Mouse (Mus musculus): ENCODE results near the gene Trak1. TPM values are rescaled to one million over a fixed set of nuclear protein-coding genes. Genes with fewer than 3 reads are reported as not detected.

Gene Trak1
- total RNA-seq, 2 experiments from 2014 or later: 323 to 335 TPM

DNA sequence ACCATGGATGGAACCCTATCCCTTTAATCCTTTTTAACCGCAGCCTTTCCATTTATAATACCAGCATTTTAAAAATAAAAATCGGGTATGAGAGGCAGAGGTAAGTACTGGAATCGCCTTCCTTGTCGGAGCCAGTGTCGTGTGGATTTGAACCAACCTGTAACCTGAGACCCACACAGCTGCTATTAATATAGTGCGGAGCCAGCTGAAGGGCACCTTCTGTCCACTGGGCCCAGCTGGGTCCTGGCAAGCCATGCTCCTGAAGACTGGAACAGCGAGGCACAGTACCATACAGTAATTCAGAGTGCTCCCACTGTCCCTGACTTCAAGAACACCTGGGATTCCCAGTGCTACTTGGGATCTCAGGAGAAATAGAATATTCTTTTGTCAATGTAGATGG is 44.5 kb downstream of the Trak1 start:
- DNase-seq: no peak
- intact Hi-C loops (cut with DNase I): no loop called here

DNA sequence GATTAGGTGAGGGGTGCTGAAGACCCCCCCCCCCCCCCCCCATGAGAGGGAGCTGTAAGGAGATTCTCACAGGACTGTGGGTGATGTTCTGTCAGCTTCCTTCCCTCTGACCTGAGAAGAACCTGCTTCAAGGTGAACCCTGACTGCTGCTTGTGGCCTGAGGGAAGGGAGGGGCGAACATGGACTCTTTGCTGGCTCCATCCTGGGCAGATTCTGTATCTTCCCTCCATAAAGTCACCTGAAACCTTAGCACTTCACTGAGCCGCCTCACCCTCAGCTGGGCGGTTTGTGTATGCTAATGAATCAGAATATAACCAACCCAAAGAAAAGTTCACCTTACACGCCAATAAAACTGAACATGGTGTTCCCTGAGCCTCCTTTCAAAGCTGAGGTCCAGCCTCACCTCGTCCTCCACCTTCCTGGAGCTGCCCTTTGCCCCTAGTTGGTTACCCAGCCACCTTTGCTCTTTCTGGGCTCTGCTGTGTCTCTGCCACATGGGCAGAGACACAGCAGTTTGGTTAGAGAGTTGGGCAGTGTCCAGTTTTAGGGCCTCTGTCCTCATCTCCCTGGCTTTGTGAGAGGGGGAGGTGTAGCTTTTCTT is 45.3 kb downstream of the Trak1 start:
- no peak for DNase-seq
- intact Hi-C loops (cut with DNase I): no loop called here

DNA sequence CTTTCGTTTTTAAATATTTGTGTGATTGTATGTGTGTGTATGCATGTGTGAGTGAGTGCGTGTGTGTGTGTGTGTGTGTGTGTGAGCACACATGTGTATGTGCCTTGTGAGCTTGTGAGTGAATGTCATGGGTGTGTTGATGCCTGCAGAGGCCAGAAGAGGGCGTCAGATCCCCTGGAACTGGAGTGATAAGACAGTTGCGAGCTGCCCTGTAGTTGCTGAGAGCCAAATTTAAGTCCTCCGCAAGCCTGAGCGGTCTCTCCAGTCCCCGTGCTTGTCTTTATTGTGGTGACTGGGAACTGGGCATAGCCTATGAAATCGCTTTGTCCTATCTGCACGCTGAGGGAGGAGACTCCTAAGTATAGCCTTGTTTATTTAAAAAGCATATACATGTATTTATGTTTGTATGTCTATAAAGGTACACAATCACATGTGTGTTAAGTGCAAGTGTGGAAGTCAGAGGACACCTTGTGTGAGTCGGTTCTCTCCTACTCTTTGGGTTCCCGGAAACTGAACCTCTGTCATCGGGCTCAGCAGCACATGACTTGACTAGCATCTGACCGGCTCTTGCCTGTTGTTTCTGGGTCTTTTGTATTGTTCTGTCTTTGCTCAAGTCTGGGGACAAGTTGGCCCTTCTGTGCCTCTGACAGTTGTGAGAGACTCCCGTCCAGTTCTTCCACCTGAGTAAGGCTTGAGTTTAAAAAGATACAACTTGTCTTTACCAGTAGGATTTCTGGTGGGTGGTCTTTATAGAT is 46.0 kb downstream of the Trak1 start:
- no peak for DNase-seq
- intact Hi-C loops (cut with DNase I): no loop called here

GRCm38 (mm10) chr9:121344344-121344743 is 47.0 kb downstream of the Trak1 start:
- intact Hi-C loops (cut with DNase I): no loop called here
- DNase-seq: no peak

- intact Hi-C loops (cut with DNase I): no loop called here
- peak; percentile 57 to 69 for DNase-seq
Measured at GRCm38 (mm10) chr9:121345427-121346130, 48.3 kb downstream of the Trak1 start.

DNA sequence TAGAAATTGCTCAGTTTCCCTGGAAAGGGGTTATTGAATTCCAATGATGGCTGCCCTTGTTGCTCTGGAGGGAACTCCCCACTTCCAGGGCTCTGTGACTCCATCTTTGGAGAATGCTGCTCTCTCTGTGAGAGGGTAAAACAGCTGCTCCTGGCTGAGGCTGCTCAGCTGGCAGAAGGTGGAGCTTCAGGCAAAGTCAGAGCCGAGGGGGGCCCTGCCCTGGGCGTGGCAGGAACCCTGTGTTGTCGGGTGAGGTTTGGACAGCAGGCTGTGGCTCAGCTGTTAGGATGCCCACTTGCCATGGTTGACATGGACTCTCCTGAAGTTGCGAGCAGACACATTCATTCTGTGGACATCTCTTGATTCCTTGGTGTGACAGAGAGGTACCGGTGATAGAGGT is 49.3 kb downstream of the Trak1 start:
- DNase-seq: no peak
- intact Hi-C loops (cut with DNase I): no loop called here

- intact Hi-C loops (cut with DNase I): no loop called here
Measured at GRCm38 (mm10) chr9:121347981-121348380, 50.7 kb downstream of the Trak1 start.

DNA sequence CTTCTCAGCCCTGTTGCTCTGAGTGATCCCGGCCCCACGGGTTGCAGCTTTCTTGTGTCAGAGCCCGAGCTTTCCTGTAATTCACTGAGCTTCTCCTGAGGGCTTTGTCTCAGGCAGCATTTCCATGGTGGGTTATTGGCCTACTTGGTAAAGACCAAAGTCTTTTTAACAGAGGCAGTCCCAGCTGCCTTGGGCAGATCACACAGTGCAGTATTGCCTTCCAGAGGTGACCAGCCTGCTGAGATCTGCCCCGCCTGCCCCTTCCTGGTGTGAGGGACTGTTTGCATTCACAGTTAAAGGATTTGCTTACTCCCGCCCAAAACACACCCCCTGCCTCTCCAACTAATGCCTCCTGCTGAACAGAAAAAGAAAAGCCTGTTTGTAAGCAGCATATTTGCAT is 51.2 kb downstream of the Trak1 start:
- intact Hi-C loops (cut with DNase I): no loop called here

More at GRCm38 (mm10) chr9:121347981-121348380, 50.7 kb downstream of the Trak1 start:
- DNase-seq: peak; percentile 82 to 86

DNA sequence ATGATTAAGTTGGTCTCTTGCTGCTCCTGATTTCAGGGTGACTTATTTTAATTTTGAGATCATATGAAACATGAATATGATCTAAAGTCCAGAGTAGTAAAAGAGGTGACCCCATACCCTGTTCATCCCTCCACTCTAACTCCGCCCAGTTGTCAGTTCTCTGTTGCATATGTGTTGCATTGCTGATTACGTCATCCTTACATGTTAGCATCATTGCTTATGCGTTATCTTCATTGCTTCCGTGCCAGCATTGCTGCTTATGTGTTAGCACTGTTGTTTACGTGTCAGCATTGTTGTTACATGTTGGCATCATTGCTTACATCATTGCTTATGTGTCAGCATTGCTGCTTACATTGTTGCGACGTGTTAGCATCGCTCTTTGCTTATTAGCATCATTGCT is 51.8 kb downstream of the Trak1 start:
- intact Hi-C loops (cut with DNase I): no loop called here
- no peak for DNase-seq

More for the DNA sequence above, 51.2 kb downstream of the Trak1 start:
- DNase-seq: no peak

- peak in 1 of 2 experiments; percentile 49 for DNase-seq
- intact Hi-C loops (cut with DNase I): loop anchor here (2.0 kb wide), 2 partner anchors 14 to 34 kb away; no protein-coding TSS in a partner anchor
Measured at GRCm38 (mm10) chr9:121350601-121351000, 53.3 kb downstream of the Trak1 start.

DNA sequence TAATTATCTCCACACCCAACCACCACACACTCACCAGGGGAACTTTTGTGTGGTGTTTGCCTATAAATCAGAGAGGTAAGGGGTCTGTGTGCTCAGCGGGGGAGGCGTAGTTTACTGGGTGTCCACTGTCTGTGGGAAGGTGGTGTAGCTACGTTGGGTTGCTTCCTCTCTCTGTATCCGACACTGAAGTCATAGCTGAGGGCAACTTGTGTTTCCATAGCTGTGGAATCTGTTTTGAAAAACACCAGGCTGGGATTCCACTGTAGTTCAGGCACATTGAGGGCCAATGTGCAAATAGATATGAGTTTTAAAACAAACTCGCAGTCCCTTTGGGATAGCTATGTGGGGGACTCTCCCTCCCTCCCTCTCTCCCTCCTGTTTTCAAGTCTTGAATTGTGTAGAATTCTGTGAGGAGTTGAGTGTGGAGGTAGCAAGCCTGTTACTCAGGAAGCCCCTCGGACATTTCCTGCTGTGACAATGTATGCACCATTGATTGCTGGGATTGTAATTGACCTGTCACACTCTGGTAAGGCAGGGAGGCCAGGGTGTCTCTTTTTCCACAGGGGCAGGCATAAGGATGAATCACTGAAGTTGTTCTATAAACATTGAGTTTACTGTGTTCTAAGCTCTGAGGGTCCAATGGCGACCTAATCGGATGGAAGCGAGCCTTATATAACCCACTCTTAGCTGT is 54.2 kb downstream of the Trak1 start:
- intact Hi-C loops (cut with DNase I): loop anchor here (2.0 kb wide), 2 partner anchors 15 to 35 kb away; no protein-coding TSS in a partner anchor
- no peak for DNase-seq

- peak; percentile 68 to 73 for DNase-seq
- intact Hi-C loops (cut with DNase I): no loop called here
Measured at GRCm38 (mm10) chr9:121352131-121352606, 54.9 kb downstream of the Trak1 start.

DNA sequence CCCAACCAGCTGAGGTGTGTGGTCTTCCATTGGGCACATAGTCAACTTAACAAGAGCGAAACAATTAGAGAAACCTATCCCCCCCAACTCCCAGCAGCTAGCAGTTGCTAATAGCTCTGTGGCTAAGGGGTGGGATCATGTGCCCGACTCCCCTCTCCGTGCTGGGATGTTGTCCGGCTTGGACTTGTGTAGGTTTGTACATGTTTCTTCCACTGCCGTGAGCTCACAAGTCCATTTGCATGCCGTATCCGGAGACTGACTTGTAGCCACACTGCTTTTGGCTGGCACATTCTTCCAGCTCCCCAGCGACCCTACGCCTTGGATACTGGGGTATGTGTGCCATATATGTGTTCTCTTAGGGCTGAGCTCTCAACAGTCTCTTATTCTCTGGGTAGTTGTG is 55.4 kb downstream of the Trak1 start:
- DNase-seq: no peak
- intact Hi-C loops (cut with DNase I): no loop called here

DNA sequence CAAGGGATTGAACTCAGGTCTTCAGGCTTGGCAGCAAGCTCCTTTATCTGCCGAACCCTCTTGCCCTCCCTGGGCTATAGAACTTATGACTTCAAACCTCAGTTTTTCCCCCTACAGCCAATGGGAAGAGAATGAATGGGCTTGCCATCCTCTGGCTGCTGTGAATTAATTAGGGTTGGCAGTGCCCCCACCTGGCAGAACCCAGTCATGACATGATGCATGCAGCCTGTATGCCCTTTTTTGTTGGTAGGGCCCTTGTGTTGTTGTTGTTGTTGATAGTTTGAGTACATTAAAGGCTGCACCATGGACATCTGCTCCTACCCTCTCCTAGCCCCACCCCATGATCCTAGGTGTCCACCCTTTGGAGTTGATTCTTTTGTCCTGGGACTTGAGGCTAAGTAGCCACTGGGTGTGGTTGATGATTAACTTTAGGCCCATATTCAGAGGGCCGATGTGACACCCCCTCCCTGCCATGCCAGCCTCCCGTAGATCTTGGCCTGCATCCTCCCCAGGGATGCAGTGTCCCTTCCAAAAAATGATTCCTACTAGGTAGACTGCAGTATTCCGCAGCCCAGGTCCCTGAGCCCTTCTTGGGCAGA is 57.6 kb downstream of the Trak1 start:
- peak; percentile 57 to 65 for DNase-seq

GRCm38 (mm10) chr9:121355431-121356141 is 58.3 kb downstream of the Trak1 start:
- intact Hi-C loops (cut with DNase I): loop anchor here (2.0 kb wide), 2 partner anchors 17 to 57 kb away; no protein-coding TSS in a partner anchor
- peak; percentile 56 to 64 for DNase-seq

More for the DNA sequence above, 57.6 kb downstream of the Trak1 start:
- intact Hi-C loops (cut with DNase I): loop anchor here (2.0 kb wide), 1 partner anchor 56 kb away; no protein-coding TSS in a partner anchor

DNA sequence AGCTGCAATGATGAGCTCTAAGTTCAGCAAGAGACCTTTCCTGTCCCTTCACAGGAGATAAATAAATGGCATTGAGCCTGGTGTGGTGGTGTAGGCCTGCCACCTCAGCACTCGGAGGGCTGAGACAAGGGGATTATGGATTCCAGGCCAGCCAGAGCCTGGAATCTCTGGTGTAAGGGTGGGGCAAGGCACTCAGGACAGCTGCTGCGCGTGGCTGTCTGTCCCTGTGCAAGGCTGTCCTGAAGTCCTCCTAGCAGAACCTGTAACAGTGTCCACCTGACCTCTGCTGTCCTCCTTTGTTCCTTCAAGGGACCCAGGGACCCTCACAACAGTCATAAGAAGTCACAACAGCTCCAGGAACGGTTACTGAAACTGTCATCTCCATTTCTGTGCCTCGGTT is 59.8 kb downstream of the Trak1 start:
- DNase-seq: no peak
- intact Hi-C loops (cut with DNase I): loop anchor here (2.0 kb wide), 1 partner anchor 16 kb away; no protein-coding TSS in a partner anchor

- DNase-seq: peak in 1 of 2 experiments; percentile 59
- intact Hi-C loops (cut with DNase I): loop anchor here (2.0 kb wide), 1 partner anchor 15 kb away; no protein-coding TSS in a partner anchor
Measured at GRCm38 (mm10) chr9:121357582-121358275, 60.4 kb downstream of the Trak1 start.

DNA sequence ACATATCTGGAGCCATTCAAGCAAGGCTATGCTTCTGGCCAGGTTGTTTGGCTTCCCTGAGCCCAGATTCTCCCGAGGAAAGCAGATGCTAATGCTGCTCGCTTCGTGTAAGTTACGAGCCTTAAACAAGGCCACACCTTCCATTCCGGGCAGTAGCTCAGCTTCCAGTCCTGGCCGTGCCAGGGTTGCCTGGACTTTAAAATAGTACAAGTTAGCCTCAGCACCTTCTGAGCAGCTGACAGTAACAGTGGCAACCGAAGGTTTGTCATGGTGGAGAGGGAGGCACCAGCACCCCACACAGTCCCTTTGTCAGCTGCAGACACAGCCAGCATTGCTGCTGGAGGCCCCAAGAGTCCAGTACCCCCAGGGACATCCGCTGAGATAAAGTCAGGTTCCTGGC is 61.1 kb downstream of the Trak1 start:
- intact Hi-C loops (cut with DNase I): no loop called here
- peak in 1 of 2 experiments; percentile 54 for DNase-seq
